Mouse (Mus musculus) cerebellum, adult 8-10 months (tissue): ENCODE data around the gene Lce1f.

Source experiments
- DNase-seq: peaks from one replicate; pipeline ENCODE4 v3.0.0; 2022

Lce1f gene

DNA sequence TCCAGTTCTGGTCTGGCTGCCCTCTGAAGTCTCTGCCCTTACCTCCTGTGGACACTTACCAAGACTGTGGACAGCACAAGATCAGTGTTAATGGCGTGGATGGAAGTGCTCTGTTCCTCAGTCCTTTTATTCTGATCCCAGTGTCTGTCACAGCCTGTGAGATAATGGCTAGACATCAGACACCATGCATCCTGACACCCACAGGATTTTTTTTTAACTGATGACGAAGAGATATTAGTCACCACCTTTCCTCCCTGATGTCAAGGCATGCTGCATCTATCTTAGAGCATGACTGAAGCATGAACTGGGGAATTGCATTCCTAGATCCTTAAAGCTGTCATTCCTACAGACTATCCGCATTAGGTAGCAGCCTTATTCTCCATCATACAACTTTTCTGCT, at the start of gene Lce1f:
Lce1f (minus strand) TSS at position 101 of the 400 bp plus-strand sequence.
- DNase-seq, result no peak

DNA sequence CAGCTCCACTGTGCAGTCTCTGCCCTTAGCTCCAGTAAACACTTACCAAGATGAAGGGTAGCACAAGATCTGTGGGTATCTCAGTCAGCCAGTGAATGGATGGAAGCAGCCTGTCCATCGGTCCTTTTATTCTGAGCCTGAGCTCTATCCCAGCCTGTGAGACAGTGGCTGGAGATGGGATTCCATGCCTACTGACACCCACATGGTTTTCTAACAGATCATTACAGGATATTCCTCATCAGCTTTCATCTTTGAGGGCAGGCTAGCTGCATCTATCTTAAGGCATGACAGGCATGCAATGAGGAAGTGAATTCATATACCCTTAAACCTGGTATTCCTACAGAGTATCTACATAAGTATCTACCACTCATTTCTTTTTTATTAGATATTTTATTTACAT, 44.8 kb upstream of the Lce1f start, which contains the start of gene Lce1h:
Lce1h (minus strand) TSS at position 101 of the 400 bp plus-strand sequence.
- DNase-seq, result no peak

DNA sequence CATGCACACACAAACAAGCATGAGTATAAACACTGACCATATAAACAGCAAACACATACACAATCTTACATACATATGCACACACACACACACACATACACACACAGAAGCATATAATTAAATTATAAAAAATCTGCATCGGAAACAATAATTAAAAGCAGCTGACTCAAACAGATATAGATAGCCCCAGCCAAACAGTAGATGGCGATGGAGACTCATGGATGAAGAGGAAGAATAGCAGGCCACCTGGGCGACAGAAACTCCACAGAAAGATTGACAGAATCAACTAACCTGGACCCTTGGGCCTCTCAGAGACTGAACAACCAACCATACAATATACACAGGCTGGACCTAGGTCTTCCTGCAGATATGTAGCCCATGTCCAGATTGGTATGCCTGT, 33.0 kb upstream of the Lce1f start:
- DNase-seq, result no peak

DNA sequence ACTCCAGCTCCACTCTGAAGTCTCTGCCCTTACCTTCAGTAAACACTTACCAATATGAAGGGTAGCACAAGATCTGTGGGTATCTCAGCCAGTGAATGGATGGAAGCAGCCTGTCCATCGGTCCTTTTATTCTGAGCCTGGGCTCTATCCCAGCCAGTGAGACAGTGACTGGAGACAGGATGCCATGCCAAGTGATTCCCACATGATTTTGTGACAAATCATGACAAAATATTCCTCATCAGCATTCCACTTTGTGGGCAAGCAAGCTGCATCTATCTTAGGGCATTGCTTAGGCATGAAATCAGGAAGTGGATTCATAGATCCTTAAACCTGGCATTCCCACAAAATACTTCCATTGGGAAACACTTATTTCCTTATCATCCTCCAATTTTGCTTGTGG, 32.1 kb upstream of the Lce1f start, which contains the start of gene Lce1g:
Lce1g (minus strand) TSS at position 101 of the 400 bp plus-strand sequence.
- no peak for DNase-seq

GRCm38 (mm10) chr3:92738996-92739395, 18.8 kb upstream of the Lce1f start, which contains the start of gene Gm38119:
Gene Gm38119, minus strand, starts transcription at chr3:92739096.
- DNase-seq, result no peak

DNA sequence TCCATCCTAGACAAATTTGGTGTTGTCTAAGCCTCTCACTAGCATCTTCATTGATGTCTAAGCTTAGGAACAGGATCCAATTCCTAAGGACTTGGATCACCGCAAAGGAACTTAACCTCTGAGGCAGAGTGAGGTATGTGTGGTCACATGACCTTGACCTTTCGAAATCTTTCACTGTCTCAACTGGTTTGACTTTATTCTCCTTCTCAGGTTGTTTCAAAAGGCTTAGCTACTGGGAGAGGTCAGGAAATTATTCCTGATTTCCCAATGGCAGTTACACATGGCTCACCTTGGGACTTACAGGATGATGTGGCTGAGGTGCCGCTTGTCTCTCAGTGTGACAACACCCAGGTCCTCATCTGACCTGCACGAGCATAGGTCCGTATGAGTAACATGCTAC, 2.5 kb upstream of the Lce1f start:
- DNase-seq, result no peak

GRCm38 (mm10) chr3:92715122-92715521, 5.0 kb downstream of the Lce1f start:
- no peak for DNase-seq

DNA sequence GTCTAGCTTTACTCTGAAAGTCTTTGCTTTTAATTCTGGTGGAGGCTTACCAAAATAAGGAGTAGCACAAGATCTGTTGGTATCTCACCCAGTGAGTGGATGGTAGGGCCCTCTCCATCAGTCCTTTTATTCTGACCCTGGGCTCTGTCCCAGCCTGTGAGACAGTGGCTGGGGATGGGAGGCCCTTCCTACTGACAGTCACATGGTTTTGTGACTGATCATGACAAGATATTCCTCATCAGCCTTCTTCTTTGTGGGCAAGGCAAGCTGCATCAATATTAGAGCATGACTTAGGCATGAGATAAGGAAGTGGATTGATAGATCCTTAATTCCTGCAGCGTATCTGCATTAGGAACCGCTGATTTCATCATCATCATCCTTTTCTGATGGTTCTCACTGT, 11.2 kb downstream of the Lce1f start, which contains the start of gene Lce1e:
Lce1e (minus strand) TSS at position 101 of the 400 bp plus-strand sequence.
- no peak for DNase-seq

GRCm38 (mm10) chr3:92694613-92695012, 25.5 kb downstream of the Lce1f start:
- DNase-seq, result no peak

- DNase-seq, result no peak
Measured at GRCm38 (mm10) chr3:92691688-92692087, 28.5 kb downstream of the Lce1f start.

DNA sequence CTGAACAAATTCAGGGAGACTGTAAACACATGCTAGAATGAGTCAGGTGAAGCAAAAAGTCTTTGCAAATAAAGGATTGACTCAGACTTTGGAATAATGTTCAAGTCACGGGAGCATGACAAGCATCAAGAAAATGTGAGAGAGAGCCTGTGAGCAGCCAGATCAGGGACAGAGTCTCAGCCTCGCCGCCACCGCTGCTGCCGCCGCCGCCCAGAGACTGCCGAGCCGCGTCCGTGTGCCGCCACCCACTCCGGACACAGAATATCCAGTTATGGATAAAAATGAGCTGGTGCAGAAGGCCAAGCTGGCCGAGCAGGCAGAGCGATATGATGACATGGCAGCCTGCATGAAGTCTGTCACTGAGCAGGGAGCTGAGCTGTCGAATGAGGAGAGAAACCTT, 31.0 kb downstream of the Lce1f start:
- peak; percentile 9 for DNase-seq

GRCm38 (mm10) chr3:92687110-92687509, 33.0 kb downstream of the Lce1f start, which contains the start of gene Lce1d:
Gene Lce1d, minus strand, starts transcription at chr3:92687210.
- DNase-seq, result no peak

GRCm38 (mm10) chr3:92678947-92679346, 41.2 kb downstream of the Lce1f start, which contains the start of gene Lce1c:
Gene Lce1c, plus strand, starts transcription at chr3:92679247.
- DNase-seq, result no peak

DNA sequence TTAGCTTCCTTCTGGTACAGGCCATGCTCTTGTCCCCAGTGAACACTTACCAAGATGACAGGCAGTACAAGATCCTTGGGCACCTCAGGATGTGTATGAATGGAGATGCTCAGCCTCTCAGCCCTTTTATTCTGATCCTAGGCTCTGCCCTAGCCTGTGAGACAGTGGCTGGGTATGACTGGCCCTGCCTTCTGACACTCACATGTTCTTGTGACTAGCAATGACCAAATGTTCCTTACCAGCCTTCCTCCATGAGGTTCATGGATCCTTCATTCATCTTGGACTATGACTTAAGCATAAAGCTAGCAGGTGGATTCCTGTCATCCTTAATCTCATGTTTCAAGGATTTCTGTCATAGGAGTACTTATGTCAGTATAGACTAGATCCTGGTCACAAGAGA, 49.9 kb downstream of the Lce1f start, which contains the start of gene Lce1a2:
Lce1a2 (minus strand) TSS at position 101 of the 400 bp plus-strand sequence.
- no peak for DNase-seq
